Mouse (Mus musculus): ENCODE measurements around the gene Krt2.

- TF ChIP-seq POLR2A (IDR thresholded peaks at IDR 0.05; ENCODE audit: control insufficient read depth, low read depth, low read length) = no peak
- no peak for TF ChIP-seq CTCF (IDR thresholded peaks at IDR 0.05; ENCODE audit: control insufficient read depth, insufficient read depth, insufficient replicate concordance, low read depth, low read length)
Observed at GRCm38 (mm10) chr15:101852571-101852970, 34.6 kb upstream of the Krt2 start.
